Mouse (Mus musculus) embryonic facial prominence, embryonic 12.5 days (tissue): ENCODE data around the gene Fbxw11. TPM values are rescaled to one million over a fixed set of nuclear protein-coding genes. Genes with fewer than 3 reads are reported as not detected.
A peak's percentile ranks its signal among the peaks of the same experiment; 100 is the strongest.
"Not testable (repeated sequence)": the region's sequence is repeated elsewhere in the genome, so short reads cannot be mapped to it uniquely, and the experiment has no call there.

Source experiments
- ATAC-seq: fragments of 200-750 bp; cut with Nextera tagmentation; 2 replicates; pipeline ENCODE4 v1.8.0; 2017; ENCODE audit not compliant: insufficient number of reproducible peaks, insufficient read depth, low FRiP score, low TSS enrichment
- H3K27ac ChIP-seq: fragments of 300-500 bp; sonication (generic); 2 replicates; pipeline ENCODE4 v1.5.1; 2016; ENCODE audit warnings: mild to moderate bottlenecking
- H3K27me3 ChIP-seq: fragments of 300-500 bp; sonication (generic); 2 replicates; pipeline ENCODE4 v1.6.1; 2016; ENCODE audit warnings: mild to moderate bottlenecking, moderate library complexity
- H3K36me3 ChIP-seq: fragments of 300-500 bp; sonication (generic); 2 replicates; pipeline ENCODE4 v1.6.1; 2016; ENCODE audit warnings: mild to moderate bottlenecking
- H3K4me1 ChIP-seq: fragments of 300-500 bp; sonication (generic); 2 replicates; pipeline ENCODE4 v1.6.1; 2016
- H3K4me2 ChIP-seq: fragments of 300-500 bp; sonication (generic); replicated peaks from 2 replicates; pipeline ENCODE4 v1.6.1; 2016; ENCODE audit warnings: mild to moderate bottlenecking, moderate library complexity
- H3K4me3 ChIP-seq: fragments of 300-500 bp; sonication (generic); 2 replicates; pipeline ENCODE4 v1.5.1; 2016; ENCODE audit warnings: mild to moderate bottlenecking
- H3K9ac ChIP-seq: fragments of 300-500 bp; sonication (generic); 2 replicates; pipeline ENCODE4 v1.6.1; 2016; ENCODE audit warnings: mild to moderate bottlenecking, moderate library complexity
- H3K9me3 ChIP-seq: fragments of 300-500 bp; sonication (generic); 2 replicates; pipeline ENCODE4 v1.6.1; 2016; ENCODE audit warnings: mild to moderate bottlenecking, moderate library complexity
- WGBS: fragments of 180-500 bp; shearing (Covaris S2); methylation state at CpG from one replicate; pipeline ENCODE4 v1.1.7; 2016; 5-methylcytosine and 5-hydroxymethylcytosine counted together
- polyA plus RNA-seq: library from polyadenylated mRNA; unstranded; fragments of >200 nt; fragmentation: Nextera tagmentation; extraction: Ambion mirVana; gene quantifications from 2 replicates; pipeline ENCODE4 v1.2.1, GENCODE M21; 2016

The Fbxw11 gene
- polyA plus RNA-seq, 1 experiment from 2014 or later = 90.2 TPM

DNA sequence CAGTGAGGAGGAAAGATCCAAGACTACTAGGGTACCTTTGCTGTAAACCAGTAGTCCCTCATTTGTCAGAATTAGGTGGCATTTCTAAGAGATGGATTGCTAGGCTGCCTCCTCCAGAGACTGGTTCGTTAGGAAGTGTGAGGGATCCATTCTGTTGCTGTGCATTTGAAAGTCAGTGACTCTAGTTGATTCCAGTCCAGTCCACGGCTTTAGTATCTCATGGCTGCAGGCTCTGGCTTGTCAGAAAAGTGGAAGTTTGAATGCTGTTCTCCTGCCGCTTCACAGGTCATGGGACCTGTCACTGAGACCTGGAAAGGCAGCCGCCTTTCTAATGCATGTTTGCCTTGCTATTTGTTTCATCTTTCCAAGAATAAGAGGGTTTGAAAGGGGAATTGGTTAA lies 74.4 kb downstream of the Fbxw11 start:
- Histone ChIP-seq H3K27ac (no peak overlapping the region), H3K27me3 (no peaks in the 10 kb centered on the region)
- WGBS = 74% methylated on average over 4 of the region's 4 CpGs

DNA sequence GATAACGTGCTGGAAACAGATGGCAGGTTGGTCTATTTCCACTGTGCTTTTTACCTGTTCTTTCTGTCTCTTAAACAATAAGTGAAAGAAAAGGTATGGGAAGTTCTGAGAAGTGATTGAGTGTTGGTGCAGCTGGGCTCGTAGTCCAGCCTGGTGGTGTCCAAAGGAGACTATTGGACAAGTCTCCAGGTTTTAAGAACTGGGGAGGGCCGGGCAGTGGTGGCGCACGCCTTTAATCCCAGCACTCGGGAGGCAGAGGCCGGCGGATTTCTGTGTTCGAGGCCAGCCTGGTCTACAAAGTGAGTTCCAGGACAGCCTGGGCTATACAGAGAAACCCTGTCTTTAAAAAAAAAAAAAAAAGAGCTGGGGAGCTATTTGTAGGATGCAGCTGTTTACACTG lies 75.2 kb downstream of the Fbxw11 start:
- H3K36me3 ChIP-seq, H3K4me2 ChIP-seq, H3K9ac ChIP-seq, H3K27ac ChIP-seq, H3K4me3 ChIP-seq, H3K27me3 ChIP-seq, ATAC-seq, H3K9me3 ChIP-seq: not testable (repeated sequence)
- 93% methylated on average over 9 of the region's 9 CpGs for WGBS
- H3K4me1 ChIP-seq = peaks cover 22% of the 10 kb centered on the region

More for the DNA sequence above, 74.4 kb downstream of the Fbxw11 start:
- H3K9ac ChIP-seq = no peak overlapping the region
- H3K4me1 ChIP-seq = peaks cover 22% of the 10 kb centered on the region
- H3K4me3 ChIP-seq = no peak overlapping the region
- no peak for ATAC-seq
- H3K9me3 ChIP-seq = no peaks in the 10 kb centered on the region
- H3K4me2 ChIP-seq = no peak overlapping the region
- H3K36me3 ChIP-seq = peaks cover 14% of the 10 kb centered on the region

DNA sequence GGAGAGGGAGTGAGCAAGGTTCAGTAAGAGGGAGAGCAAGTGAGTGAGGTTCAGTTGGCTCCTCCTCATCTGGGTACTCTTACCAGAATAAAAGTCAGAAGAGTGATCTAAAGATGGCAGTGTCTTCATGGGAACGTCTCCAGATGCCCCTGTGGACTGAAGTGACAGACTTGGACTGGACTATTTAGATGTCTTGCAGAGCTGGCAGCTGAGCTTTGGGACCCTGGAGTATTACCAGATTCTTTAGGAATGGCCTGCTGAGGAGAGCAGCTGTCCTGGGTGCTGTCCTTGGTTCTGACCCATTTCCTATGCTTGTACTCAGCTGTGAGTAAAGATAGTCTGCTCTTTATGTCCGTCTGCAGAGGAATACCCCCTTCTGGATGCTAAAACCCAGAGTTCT lies 75.8 kb downstream of the Fbxw11 start:
- WGBS = 47% methylated on average over 2 of the region's 2 CpGs

DNA sequence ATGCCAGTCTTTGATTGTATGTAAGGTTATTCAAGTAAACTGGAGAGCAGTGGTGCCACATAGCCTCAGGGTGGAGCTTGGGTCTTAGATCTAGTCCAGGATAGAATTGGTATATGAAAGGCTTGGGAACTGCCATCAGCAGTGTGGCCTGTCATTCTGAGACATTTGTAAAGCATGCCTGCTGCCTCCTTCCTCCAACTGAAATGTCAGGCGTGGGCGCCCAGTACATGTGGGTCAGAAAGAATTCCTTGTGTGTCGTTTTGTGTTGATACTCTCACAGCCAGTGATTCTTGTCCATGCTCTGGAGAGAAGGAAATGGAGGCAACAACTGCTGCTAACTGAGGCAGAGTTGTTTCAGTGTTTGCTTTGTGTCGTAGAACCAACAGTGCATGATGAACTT lies 76.5 kb downstream of the Fbxw11 start:
- Histone ChIP-seq H3K4me2 (no peak overlapping the region), H3K4me3 (no peak overlapping the region), H3K36me3 (peaks cover 3% of the 10 kb centered on the region; the same call in 1 of the 2 replicates), H3K27ac (no peak overlapping the region), H3K4me1 (peaks cover 22% of the 10 kb centered on the region), H3K9ac (no peak overlapping the region), H3K9me3 (no peaks in the 10 kb centered on the region), H3K27me3 (no peaks in the 10 kb centered on the region)
- ATAC-seq = no peak
- WGBS = 90% methylated on average over 4 of the region's 4 CpGs

More for the DNA sequence above, 75.8 kb downstream of the Fbxw11 start:
- Histone ChIP-seq H3K36me3 (no peaks in the 10 kb centered on the region; the same call in 1 of the 2 replicates), H3K9me3 (no peaks in the 10 kb centered on the region), H3K4me1 (peaks cover 22% of the 10 kb centered on the region), H3K4me2 (no peak overlapping the region), H3K9ac (no peak overlapping the region), H3K27me3 (no peaks in the 10 kb centered on the region), H3K27ac (no peak overlapping the region), H3K4me3 (no peak overlapping the region)
- no peak for ATAC-seq

DNA sequence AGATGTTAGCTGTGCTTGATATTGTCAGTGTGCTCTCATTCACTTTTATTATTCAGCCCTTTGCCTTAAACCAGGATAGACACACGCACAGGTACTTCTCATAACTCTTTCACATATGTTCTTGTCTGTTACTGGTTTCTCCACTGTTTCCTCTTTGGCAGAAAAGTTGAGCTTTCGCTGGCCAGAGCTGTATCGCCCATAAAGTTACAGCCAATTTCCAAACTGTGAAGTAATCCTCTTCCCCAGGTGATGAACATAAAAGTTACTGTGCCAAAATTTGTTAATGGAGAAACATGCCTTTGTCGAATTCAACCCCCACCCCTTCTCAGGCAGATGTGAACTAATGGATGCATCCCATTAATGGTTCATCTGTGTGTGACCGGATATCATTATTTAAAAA lies 80.1 kb downstream of the Fbxw11 start:
- H3K4me2 ChIP-seq = no peak overlapping the region
- WGBS = 95% methylated on average over 5 of the region's 5 CpGs
- H3K4me1 ChIP-seq = peaks cover 5% of the 10 kb centered on the region; the same call in 1 of the 2 replicates
- no peaks in the 10 kb centered on the region for H3K27me3 ChIP-seq
- ATAC-seq = no peak
- H3K9ac ChIP-seq = no peak overlapping the region
- no peak overlapping the region for H3K4me3 ChIP-seq
- H3K9me3 ChIP-seq = no peaks in the 10 kb centered on the region
- H3K27ac ChIP-seq = no peak overlapping the region
- H3K36me3 ChIP-seq = peaks cover 9% of the 10 kb centered on the region; the same call in 1 of the 2 replicates

DNA sequence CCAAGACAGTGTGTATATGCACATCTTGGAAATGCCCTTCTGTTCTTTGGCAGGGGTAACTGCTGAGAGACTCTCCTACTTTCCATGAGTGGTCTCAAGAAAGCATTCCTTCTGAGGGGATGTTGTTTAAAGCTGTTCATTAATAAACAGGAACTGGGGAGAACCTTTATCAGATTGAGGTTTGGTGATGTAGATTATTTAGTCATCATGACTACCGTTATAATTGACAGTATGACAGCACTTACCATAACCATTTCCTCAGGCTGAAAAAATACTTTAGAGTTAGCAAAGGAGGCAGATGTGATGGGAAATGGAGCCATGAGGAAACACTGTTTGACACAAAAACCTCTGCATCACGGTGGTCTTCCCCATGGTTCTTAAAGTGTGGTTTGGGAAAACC lies 80.8 kb downstream of the Fbxw11 start:
- no peak for ATAC-seq
- Histone ChIP-seq H3K4me1 (peaks cover 5% of the 10 kb centered on the region; the same call in 1 of the 2 replicates), H3K4me2 (no peak overlapping the region), H3K27ac (no peak overlapping the region), H3K4me3 (no peak overlapping the region), H3K9me3 (no peaks in the 10 kb centered on the region), H3K36me3 (peaks cover 9% of the 10 kb centered on the region; the same call in 1 of the 2 replicates), H3K9ac (no peak overlapping the region), H3K27me3 (no peaks in the 10 kb centered on the region)
- 89% methylated on average over 2 of the region's 2 CpGs for WGBS

DNA sequence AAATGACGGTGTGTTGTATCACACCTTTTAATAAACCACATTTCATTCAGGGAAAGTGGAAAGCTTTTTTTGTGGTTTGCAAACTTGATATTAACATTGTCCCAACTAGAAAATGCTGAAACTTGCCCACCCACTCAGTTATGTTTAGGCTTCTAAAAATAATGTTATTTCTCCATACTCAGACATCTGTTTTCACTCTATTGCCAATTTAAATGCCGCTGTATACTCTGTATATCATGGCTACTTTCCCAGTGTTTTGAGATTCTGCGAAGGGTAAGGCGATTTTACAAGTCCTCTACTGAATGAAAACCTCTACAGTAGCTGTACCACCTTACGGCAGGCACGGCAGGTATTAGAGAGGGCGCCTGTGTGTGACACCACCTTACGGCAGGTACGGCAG lies 82.6 kb downstream of the Fbxw11 start:
- H3K4me3 ChIP-seq = no peak overlapping the region
- H3K36me3 ChIP-seq = peaks cover 9% of the 10 kb centered on the region; the same call in 1 of the 2 replicates
- H3K9me3 ChIP-seq = no peaks in the 10 kb centered on the region
- H3K27ac ChIP-seq = 0 out of 2 replicates have a peak overlapping the region, but pooled peaks have one; percentile 41
- WGBS = 72% methylated on average over 9 of the region's 9 CpGs
- H3K4me2 ChIP-seq = no peak overlapping the region
- no peak overlapping the region for H3K9ac ChIP-seq
- H3K4me1 ChIP-seq = peaks cover 5% of the 10 kb centered on the region; the same call in 1 of the 2 replicates
- ATAC-seq = no peak
- no peaks in the 10 kb centered on the region for H3K27me3 ChIP-seq

DNA sequence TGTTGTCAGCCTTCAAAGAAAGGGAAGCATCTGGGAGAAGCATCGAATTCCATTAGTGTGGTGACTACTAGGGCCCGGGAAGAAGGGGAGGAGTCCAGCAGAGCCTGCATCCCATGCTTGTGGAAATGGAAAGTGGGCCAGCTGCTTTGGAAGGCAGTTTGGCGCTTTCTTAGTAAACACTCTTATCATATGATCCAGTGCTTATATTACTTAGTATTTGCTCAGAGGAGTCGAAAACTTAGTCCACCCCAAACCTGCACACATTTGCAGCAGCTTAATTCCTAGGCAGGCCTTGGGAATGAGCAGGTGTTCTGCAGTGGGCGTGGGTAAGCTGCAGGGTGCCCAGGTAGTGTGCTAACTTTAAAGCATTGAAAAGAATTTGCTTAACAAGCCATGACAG lies 89.9 kb downstream of the Fbxw11 start:
- 59% methylated on average over 5 of the region's 5 CpGs for WGBS
- no peaks in the 10 kb centered on the region for H3K9me3 ChIP-seq
- H3K4me1 ChIP-seq = no peaks in the 10 kb centered on the region
- no peak overlapping the region for H3K4me3 ChIP-seq
- no peaks in the 10 kb centered on the region for H3K27me3 ChIP-seq
- ATAC-seq = no peak
- H3K9ac ChIP-seq = no peak overlapping the region
- H3K4me2 ChIP-seq = no peak overlapping the region
- no peak overlapping the region for H3K27ac ChIP-seq
- H3K36me3 ChIP-seq = peaks cover 40% of the 10 kb centered on the region

DNA sequence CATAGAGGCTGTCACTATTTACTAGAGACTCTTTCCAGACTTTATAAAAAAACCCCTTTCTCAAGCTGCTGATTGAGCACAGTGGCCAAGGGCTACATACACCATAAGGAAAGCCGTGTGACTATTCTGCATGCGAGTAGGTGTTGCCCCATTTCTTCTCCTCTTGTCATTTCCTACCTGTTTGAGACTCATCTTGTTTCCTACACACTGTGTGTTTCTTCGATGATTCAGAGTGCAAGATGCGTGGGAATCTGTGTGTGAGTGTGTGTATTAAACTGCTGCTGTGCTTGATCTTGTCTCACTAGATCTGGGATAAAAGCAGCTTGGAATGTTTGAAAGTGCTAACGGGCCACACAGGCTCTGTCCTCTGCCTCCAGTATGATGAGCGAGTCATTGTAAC lies 90.7 kb downstream of the Fbxw11 start:
- Histone ChIP-seq H3K36me3 (peaks cover 46% of the 10 kb centered on the region), H3K27me3 (no peaks in the 10 kb centered on the region), H3K9me3 (no peaks in the 10 kb centered on the region), H3K9ac (no peak overlapping the region), H3K4me1 (no peaks in the 10 kb centered on the region), H3K27ac (no peak overlapping the region), H3K4me3 (no peak overlapping the region), H3K4me2 (no peak overlapping the region)
- 92% methylated on average over 6 of the region's 6 CpGs for WGBS
- no peak for ATAC-seq

DNA sequence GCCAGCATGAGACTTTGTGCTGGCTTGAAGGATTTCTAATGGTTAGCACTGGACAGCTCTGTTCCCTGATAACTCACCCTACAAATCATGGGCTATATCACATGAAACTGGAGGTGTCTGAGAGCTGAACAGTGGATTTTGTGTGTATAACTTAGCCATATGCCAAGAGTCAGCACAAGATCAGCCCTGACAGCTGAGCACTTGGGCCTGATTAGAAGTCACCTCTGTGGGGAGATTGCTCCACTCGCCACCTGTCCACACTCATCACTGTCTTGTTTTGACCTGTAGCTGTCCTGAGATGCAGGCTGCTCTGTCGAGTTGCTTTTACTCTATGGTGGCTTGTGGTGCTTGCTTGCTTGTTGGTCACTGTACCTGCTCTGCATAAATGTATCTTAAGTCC lies 93.8 kb downstream of the Fbxw11 start:
- no peaks in the 10 kb centered on the region for H3K9me3 ChIP-seq
- WGBS = 75% methylated on average over 2 of the region's 2 CpGs
- H3K27ac ChIP-seq = no peak overlapping the region
- ATAC-seq = no peak
- no peaks in the 10 kb centered on the region for H3K4me1 ChIP-seq
- no peak overlapping the region for H3K4me3 ChIP-seq
- H3K36me3 ChIP-seq = peaks cover 73% of the 10 kb centered on the region
- no peaks in the 10 kb centered on the region for H3K27me3 ChIP-seq
- H3K4me2 ChIP-seq = no peak overlapping the region
- no peak overlapping the region for H3K9ac ChIP-seq

DNA sequence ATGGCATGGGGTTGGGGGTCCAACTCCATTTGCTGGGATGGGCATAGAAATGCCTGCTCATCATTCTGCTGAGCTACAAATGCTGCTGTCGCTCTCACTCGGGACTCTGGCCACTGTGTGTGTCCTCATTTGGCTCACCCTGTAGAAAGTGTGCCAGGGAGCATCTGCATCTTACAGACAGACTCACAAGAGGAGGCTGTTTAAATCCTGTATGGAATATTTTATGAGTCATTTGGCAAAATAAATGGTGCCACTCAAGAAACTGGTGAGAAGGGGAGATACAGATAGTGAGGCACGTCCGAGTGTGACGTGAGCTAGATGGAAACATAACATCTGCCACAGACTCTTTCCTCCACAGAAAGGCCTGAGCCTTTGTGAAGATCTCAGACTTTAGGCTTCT lies 95.2 kb downstream of the Fbxw11 start:
- no peak overlapping the region for H3K4me2 ChIP-seq
- no peak overlapping the region for H3K4me3 ChIP-seq
- H3K27me3 ChIP-seq = no peaks in the 10 kb centered on the region
- no peak overlapping the region for H3K9ac ChIP-seq
- no peaks in the 10 kb centered on the region for H3K9me3 ChIP-seq
- no peaks in the 10 kb centered on the region for H3K4me1 ChIP-seq
- peaks cover 87% of the 10 kb centered on the region for H3K36me3 ChIP-seq
- ATAC-seq = no peak
- WGBS = 94% methylated on average over 5 of the region's 5 CpGs
- H3K27ac ChIP-seq = no peak overlapping the region

DNA sequence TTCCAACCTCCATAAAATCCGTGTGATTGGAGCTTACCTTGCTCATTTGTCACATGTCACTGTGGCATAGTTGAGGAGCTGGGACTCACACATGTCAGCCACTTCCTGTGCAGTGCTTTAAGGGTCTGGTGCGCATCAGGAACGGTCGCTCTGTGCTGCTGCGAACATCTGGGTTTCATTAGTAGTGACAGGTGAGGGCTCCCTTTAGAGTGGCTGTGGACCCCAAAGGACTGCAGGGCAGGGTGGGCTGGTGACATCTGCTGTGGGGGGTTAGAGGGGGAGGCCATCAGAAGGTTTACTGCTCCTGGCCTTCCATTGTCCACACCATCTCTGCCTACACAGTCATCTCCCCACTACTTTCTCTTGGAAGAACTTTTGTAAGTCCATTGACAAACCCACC lies 101.4 kb downstream of the Fbxw11 start:
- Histone ChIP-seq H3K27me3 (no peaks in the 10 kb centered on the region), H3K36me3 (peaks cover 71% of the 10 kb centered on the region), H3K4me2 (no peak overlapping the region), H3K9me3 (no peaks in the 10 kb centered on the region), H3K9ac (no peak overlapping the region), H3K27ac (no peak overlapping the region), H3K4me3 (no peak overlapping the region), H3K4me1 (peaks cover 3% of the 10 kb centered on the region; the same call in 1 of the 2 replicates)
- ATAC-seq = no peak
- WGBS = 26% methylated on average over 5 of the region's 5 CpGs

DNA sequence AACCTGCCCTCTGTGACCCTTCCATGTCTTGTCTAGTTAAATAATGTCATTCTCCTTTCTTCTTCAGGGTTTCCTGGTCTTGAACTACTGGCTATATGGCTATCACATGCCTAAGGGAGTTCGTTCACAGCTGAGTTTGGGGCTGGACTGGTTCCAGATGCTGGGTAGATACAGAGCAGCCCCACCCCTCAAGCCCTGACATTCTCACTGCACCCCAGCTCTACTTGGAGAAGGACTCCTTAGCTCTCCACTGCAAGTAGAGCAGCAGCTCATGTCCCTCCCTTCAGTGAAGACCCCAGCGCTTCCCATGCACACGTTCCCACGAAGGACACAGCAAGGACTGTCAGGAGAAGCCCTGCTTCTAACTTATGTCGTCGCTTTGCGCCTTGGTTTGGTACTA lies 101.9 kb downstream of the Fbxw11 start:
- Histone ChIP-seq H3K9me3 (no peaks in the 10 kb centered on the region), H3K4me2 (no peak overlapping the region), H3K27me3 (no peaks in the 10 kb centered on the region), H3K9ac (no peak overlapping the region), H3K4me3 (no peak overlapping the region), H3K27ac (no peak overlapping the region), H3K36me3 (peaks cover 65% of the 10 kb centered on the region), H3K4me1 (peaks cover 3% of the 10 kb centered on the region; the same call in 1 of the 2 replicates)
- WGBS = 93% methylated on average over 7 of the region's 7 CpGs
- ATAC-seq = no peak
